Mouse (Mus musculus) left cerebral cortex, adult 2 months (tissue): ENCODE data around the gene Vasp. TPM values are rescaled to one million over a fixed set of nuclear protein-coding genes. Genes with fewer than 3 reads are reported as not detected.

Experiments
- DNase-seq, 2 experiments: peaks; one replicate each; pipeline ENCODE4 v3.0.0; 2021 to 2022; ENCODE audit warnings: low spot score in 2 of 2, mixed read lengths in 1 of 2; ENCODE audit errors: extremely low spot score in 1 of 2
- H3K27ac ChIP-seq: fragments of 200-600 bp; 2 replicates; pipeline ENCODE4 v1.8.1; 2022
- H3K4me3 ChIP-seq: fragments of 200-600 bp; 2 replicates; pipeline ENCODE4 v1.8.1; 2022
- CTCF ChIP-seq: fragments of 200-600 bp; IDR thresholded peaks from 2 replicates; pipeline ENCODE4 v1.8.1; 2022; ENCODE audit warnings: antibody characterized with exemption, mild to moderate bottlenecking, moderate library complexity
- intact Hi-C: fragments of 180-260 bp; cut with DNase I; formaldehyde crosslinking; loops from one replicate; pipeline ENCODE4 v1.15.1; 2025
- total RNA-seq, 2 experiments: library from RNA; stranded (reverse); gene quantifications; 2 replicates each; pipeline ENCODE4 v1.2.3; 2021

The Vasp gene
- total RNA-seq, 2 experiments from 2014 or later = 13.2 to 14.6 TPM

GRCm38 (mm10) chr7:19211996-19212755 is 59.4 kb downstream of the Vasp start, which contains the start of gene Gpr4:
TSS of gene Gpr4 (plus strand) at chr7:19212538.
- DNase-seq = no peak
- peak within 1 kb of the TSS; percentile 57; the same call in 1 of the 2 replicates for H3K27ac ChIP-seq
- intact Hi-C loops = no loop called here
- H3K4me3 ChIP-seq = peak within 1 kb of the TSS; percentile 53
- peak; percentile 14 for TF ChIP-seq CTCF

DNA sequence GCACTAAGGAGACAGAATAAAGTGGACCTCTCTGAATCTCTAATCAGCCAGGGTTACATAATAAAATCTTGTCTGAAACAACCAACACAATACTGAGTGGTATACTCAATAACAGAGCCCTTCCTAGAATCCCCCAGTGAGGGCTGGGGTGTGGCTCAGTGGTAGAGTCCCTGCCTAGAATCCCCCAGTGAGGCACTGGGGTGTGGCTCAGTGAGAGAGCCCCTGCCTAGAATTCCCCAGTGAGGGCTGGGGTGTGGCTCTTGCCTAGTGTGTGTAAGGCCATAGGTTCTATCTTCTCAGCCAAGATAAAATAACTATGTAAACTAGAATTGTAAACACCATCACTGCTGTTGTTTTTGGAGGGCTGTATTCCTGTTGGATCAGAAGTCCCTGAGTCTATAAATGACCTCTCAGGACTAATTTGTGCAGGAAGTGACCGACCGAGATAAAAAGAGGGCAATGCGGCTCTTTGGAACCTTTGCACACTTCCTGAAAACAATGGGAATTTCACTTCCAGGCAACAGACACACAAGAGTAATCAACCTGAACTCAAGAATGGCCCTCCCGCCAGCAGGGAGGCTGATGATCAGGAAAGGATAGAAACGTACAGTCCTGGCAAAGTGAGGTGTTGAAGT is 60.5 kb downstream of the Vasp start:
- H3K4me3 ChIP-seq = no peak overlapping the region
- intact Hi-C loops = no loop called here
- no peak for TF ChIP-seq CTCF
- H3K27ac ChIP-seq = no peak overlapping the region
- DNase-seq = no peak

- DNase-seq = no peak
- TF ChIP-seq CTCF = peak; percentile 32
- Histone ChIP-seq H3K27ac (no peak overlapping the region), H3K4me3 (no peak overlapping the region)
- intact Hi-C loops = no loop called here
Measured at GRCm38 (mm10) chr7:19210010-19210409, 61.6 kb downstream of the Vasp start.

DNA sequence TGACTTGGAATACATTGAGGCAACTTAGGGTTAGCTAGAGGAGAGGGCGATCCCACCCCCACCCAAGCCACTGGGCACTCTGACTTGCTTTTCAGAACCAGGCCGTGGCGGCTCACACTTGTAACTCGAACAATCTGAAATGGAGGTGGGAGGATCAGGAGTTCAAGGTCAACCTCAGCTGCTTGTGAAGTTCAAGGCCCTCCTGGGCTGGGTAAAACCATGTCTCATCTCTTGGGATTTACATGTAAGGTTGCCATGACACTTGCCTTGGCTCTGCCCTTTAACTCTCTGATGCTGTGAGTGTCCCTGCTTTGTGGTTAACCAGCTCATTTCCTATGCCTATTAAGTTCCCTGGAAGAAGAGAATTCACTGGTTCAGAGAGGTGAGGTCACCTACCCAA is 62.1 kb downstream of the Vasp start:
- Histone ChIP-seq H3K4me3 (no peak overlapping the region), H3K27ac (no peak overlapping the region)
- intact Hi-C loops = loop anchor here (2.0 kb wide), 1 partner anchor 31 kb away; no protein-coding TSS in a partner anchor
- no peak for TF ChIP-seq CTCF
- DNase-seq = no peak

GRCm38 (mm10) chr7:19208944-19209472 is 62.6 kb downstream of the Vasp start:
- TF ChIP-seq CTCF = peak; percentile 86
- intact Hi-C loops = loop anchor here (2.0 kb wide), 1 partner anchor 30 kb away; no protein-coding TSS in a partner anchor
- Histone ChIP-seq H3K4me3 (no peak overlapping the region), H3K27ac (no peak overlapping the region)
- peak; percentile 44 to 52 for DNase-seq

GRCm38 (mm10) chr7:19208201-19208910 is 63.3 kb downstream of the Vasp start:
- intact Hi-C loops = loop anchor here (2.0 kb wide), 1 partner anchor 30 kb away; no protein-coding TSS in a partner anchor
- Histone ChIP-seq H3K4me3 (no peak overlapping the region), H3K27ac (no peak overlapping the region)
- DNase-seq = no peak
- no peak for TF ChIP-seq CTCF

Other genes with a start within 250 kb of the Vasp start
- not detected for gene Foxa3, start 248.3 kb downstream of the Vasp start, total RNA-seq
- 100 to 1,000 TPM; 126 to 133 TPM for gene Sympk, start 247.4 kb downstream of the Vasp start, total RNA-seq
- under 1 TPM; 0.27 to 0.30 TPM for gene Rsph6a, start 217.1 kb downstream of the Vasp start, total RNA-seq
- 100 to 1,000 TPM; 141 to 143 TPM for gene Dmwd, start 195.6 kb downstream of the Vasp start, total RNA-seq
- gene Dmpk, start 188.0 kb downstream of the Vasp start, total RNA-seq = 10 to 100 TPM; 35.2 to 50.4 TPM
- gene Six5, start 177.2 kb downstream of the Vasp start, total RNA-seq = 1 to 10 TPM; 1.9 to 2.0 TPM
- gene Gm4969, start 153.4 kb downstream of the Vasp start, total RNA-seq = under 1 TPM; 0.21 to 0.27 TPM
- 10 to 100 TPM; 13.4 to 14.3 TPM for gene Fbxo46, start 152.0 kb downstream of the Vasp start, total RNA-seq
- gene Qpctl, start 122.5 kb downstream of the Vasp start, total RNA-seq = 10 to 100 TPM; 14.8 to 16.3 TPM
- 10 to 100 TPM; 69.8 to 73.3 TPM for gene Snrpd2, start 122.1 kb downstream of the Vasp start, total RNA-seq
- gene Gipr, start 105.7 kb downstream of the Vasp start, total RNA-seq = 1 to 10 TPM; 1.8 to 1.9 TPM
- 100 to 1,000 TPM; 131 to 138 TPM for gene Eml2, start 95.4 kb downstream of the Vasp start, total RNA-seq
- 1 to 10 TPM; 2.4 to 3.8 TPM for gene Gpr4, start 59.3 kb downstream of the Vasp start, total RNA-seq
- 10 to 100 TPM; 42.7 to 46.8 TPM for gene Opa3, start 43.5 kb downstream of the Vasp start, total RNA-seq
- gene Ppm1n, start 8.2 kb upstream of the Vasp start, total RNA-seq = not detected
- 100 to 1,000 TPM; 110 to 122 TPM for gene Rtn2, start 10.8 kb upstream of the Vasp start, total RNA-seq
- 10 to 100 TPM; 27.0 to 59.5 TPM for gene Fosb, start 38.2 kb upstream of the Vasp start, total RNA-seq
- gene Ercc1, start 73.0 kb upstream of the Vasp start, total RNA-seq = 10 to 100 TPM; 48.9 to 51.8 TPM
- gene Cd3eap, start 87.7 kb upstream of the Vasp start, total RNA-seq = 10 to 100 TPM; 17.0 to 17.8 TPM
- 1 to 10 TPM; 7.7 to 7.8 TPM for gene Ppp1r13l, start 87.9 kb upstream of the Vasp start, total RNA-seq
- 10 to 100 TPM; 37.2 TPM for gene Ercc2, start 110.2 kb upstream of the Vasp start, total RNA-seq
- 1 to 10 TPM; 2.4 to 4.1 TPM for gene Klc3, start 132.3 kb upstream of the Vasp start, total RNA-seq
- not detected for gene Ckm, start 133.0 kb upstream of the Vasp start, total RNA-seq
- 10 to 100 TPM; 79.1 to 79.5 TPM for gene Mark4, start 187.0 kb upstream of the Vasp start, total RNA-seq
- gene Exoc3l2, start 191.5 kb upstream of the Vasp start, total RNA-seq = under 1 TPM; 0.26 to 0.36 TPM
- 1 to 10 TPM; 6.7 to 7.9 TPM for gene Bloc1s3, start 236.6 kb upstream of the Vasp start, total RNA-seq
- gene Trappc6a, start 236.6 kb upstream of the Vasp start, total RNA-seq = 10 to 100 TPM; 16.6 to 18.4 TPM
- gene Nkpd1, start 246.0 kb upstream of the Vasp start, total RNA-seq = under 1 TPM; 0.44 to 0.84 TPM